Mouse (Mus musculus): ENCODE results near the gene Pgc. TPM values are rescaled to one million over a fixed set of nuclear protein-coding genes. Genes with fewer than 3 reads are reported as not detected.

Pgc gene
- polyA plus RNA-seq (2012; rRNA removed): 0.02 TPM in 2 replicates

DNA sequence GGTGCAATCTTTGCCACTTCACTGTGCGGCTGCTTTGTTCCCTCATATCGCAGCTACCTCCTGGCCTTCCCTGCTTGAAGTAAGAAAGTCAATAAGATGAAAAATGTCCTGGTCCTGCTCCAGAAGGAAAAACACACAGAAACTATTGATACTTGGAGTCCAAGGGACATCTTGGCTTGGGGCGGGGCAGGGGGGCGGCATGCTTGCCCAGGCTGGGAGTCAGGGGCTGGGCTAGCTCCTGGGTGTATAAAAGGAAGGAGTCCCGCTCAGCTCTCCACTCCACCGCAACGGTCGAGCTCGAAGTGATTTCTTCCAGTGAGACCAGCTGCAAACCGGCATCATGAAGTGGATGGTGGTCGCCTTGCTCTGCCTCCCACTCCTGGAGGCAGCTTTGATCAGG is at the start of gene Pgc:
Pgc (plus strand) TSS at position 277 of the 400 bp plus-strand sequence.

DNA sequence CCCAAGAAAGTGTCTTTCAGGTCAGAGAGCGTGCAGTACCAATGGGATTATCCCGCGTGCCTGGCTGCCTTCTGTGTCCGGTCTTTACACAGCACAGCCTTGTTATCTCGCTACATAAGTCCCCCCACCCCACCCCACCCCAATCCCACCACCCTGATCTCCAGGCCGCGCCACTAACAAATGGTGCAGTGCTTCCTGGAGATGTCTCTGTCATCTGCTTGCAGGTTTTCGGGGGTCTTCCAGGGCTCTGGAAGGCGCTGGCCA is 38.4 kb upstream of the Pgc start, which contains the start of gene Tomm6:
Tomm6 (minus strand) TSS at position 43 of the 264 bp plus-strand sequence.

DNA sequence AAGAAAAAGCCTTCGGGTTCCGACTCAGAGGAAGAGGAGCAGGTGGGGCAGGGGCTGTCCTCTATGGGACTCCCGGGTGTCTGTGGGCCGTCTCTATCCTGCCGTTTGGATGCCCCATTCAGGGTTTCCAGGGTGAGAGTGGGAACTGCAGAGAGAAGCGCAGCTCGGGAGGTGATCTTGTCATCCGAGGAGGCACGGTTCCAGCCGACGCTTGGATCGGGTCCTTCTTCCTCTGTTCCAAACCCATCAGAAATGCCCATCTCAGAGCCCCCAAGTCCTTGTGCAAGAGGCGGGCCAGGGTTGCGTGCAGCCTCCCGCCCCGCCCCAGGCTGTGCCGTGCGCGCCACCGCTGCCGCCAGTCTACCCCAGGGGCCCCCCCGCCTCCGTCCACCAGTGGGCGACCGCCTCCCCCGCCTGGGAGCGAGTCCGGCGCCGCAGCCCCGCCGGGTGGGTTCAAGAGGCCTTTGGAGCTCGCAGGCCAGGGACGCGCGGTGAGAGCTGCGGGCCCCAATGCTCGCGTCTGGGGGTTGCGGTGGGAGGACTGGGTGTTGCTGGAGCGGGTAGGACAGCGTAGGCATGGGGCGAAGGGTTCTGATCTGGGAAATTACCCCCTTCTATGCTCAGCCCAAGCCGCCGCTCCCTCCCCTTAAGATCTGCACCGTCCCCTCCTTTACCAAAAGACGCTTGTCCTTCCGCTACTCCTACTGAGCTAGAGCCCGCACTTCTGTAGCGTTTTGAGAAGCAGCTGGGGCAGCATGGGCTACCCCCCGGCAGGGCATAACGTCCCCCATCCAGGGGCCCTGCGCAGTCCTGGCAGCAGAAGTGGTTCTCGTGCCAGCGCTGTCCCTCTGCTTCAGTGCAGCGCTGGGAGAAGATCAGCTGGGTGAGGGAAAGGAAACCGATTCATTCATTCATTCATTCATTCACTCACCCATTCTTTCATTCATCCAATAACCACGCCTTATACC is 37.8 kb upstream of the Pgc start, which contains the start of gene Frs3:
Frs3 (plus strand) TSS at position 423 of the 968 bp plus-strand sequence.

DNA sequence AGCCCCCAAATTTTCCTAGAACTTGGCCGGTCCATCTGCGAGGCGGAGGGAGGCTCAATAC is 32.4 kb upstream of the Pgc start, which contains the start of gene Gm21981:
Gm21981 (minus strand) TSS at position 14 of the 61 bp plus-strand sequence.

GRCm38 (mm10) chr17:47694503-47695336 is 31.9 kb upstream of the Pgc start, which contains the start of gene Prickle4:
Gene Prickle4 (minus strand): TSS chr17:47694736.

DNA sequence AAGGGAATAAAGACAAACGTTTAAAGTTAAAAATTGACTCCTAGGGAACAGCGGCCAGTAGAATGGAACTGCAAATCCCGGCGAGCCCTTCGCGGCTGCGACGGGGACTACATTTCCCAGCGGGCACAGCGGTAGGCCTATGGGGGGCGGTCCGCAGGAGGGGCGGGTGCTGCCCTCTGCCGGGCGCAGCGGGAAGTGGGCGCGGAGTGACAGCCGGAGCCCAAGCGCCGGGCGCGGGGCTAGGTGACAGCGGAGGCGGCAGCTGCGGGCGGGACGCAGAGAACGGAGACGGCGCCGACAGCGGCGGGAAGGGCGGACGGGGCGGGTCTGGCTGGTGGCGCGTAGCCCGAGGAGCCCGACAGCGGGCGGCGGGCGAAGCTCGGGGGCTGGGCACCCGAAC is 10.2 kb downstream of the Pgc start, which contains the start of gene Tfeb:
Tfeb (plus strand) TSS at position 175 of the 400 bp plus-strand sequence.

Other genes with a start within 250 kb of the Pgc start
- gene Taf8, start 224.6 kb upstream of the Pgc start, polyA plus RNA-seq (2012; rRNA removed): 13.0 and 14.1 TPM in 2 replicates
- 130 and 132 TPM in 2 replicates for gene Ccnd3, start 221.8 kb upstream of the Pgc start, polyA plus RNA-seq (2012; rRNA removed)
- 6.1 and 6.2 TPM in 2 replicates for gene Bysl, start 115.3 kb upstream of the Pgc start, polyA plus RNA-seq (2012; rRNA removed)
- 19.4 and 20.9 TPM in 2 replicates for gene Med20, start 115.3 kb upstream of the Pgc start, polyA plus RNA-seq (2012; rRNA removed)
- 0.40 and 0.60 TPM in 2 replicates for gene Gm20517, start 115.3 kb upstream of the Pgc start, polyA plus RNA-seq (2012; rRNA removed)
- 3.5 and 3.8 TPM in 2 replicates for gene Usp49, start 96.2 kb upstream of the Pgc start, polyA plus RNA-seq (2012; rRNA removed)
- gene Tomm6, start 38.5 kb upstream of the Pgc start, polyA plus RNA-seq (2012; rRNA removed): 51.4 and 52.0 TPM in 2 replicates
- gene Frs3, start 37.8 kb upstream of the Pgc start, polyA plus RNA-seq (2012; rRNA removed): 2.8 and 2.9 TPM in 2 replicates
- 0.29 and 0.32 TPM in 2 replicates for gene Gm21981, start 32.4 kb upstream of the Pgc start, polyA plus RNA-seq (2012; rRNA removed)
- gene Prickle4, start 32.1 kb upstream of the Pgc start, polyA plus RNA-seq (2012; rRNA removed): 0.06 and 0.16 TPM in 2 replicates
- gene Tfeb, start 10.2 kb downstream of the Pgc start, polyA plus RNA-seq (2012; rRNA removed): 3.9 and 4.7 TPM in 2 replicates
- 10.9 and 14.0 TPM in 2 replicates for gene Mdfi, start 107.8 kb downstream of the Pgc start, polyA plus RNA-seq (2012; rRNA removed)
- 11.5 and 15.7 TPM in 2 replicates for gene Foxp4, start 197.8 kb downstream of the Pgc start, polyA plus RNA-seq (2012; rRNA removed)

All from liver, embryonic 18 days (tissue).